Mouse (Mus musculus): ENCODE results near the gene Camkk1.

Gene Camkk1

DNA sequence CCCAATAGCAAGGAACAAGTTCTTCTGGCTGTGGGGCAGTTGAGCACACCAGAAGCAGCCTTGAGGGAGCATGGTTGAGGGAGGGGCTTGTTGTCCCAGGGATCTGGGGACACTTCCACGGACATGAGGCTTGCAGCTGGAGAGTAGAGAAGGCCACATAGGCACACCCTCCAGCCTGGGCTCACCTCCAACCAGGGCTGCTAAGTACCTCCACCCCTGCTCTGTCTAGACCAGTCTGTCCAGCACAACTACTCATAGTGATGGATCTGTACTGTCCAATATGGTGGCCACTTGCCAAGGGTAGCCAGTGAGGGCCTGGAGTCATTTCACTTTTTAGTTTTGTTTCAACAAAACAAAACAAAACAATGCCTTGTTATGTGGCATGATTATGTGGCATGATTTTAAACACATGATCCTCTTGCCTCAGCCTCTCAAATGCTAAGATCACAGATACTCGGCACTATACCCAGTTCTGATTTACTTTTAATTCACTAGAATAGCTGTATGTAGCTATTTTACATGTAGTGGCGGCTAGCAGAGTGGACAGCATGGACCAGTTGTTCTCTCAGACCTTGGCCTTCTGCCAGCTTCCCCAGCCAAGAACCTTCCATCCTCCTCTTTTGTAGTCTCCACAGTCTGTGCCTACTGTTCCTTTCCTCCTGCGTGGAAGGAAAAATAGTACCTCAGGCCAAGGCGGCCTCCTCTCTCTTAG, 3.3 kb upstream of the Camkk1 start:
- DNase-seq, result peak; percentile 41 to 44

DNA sequence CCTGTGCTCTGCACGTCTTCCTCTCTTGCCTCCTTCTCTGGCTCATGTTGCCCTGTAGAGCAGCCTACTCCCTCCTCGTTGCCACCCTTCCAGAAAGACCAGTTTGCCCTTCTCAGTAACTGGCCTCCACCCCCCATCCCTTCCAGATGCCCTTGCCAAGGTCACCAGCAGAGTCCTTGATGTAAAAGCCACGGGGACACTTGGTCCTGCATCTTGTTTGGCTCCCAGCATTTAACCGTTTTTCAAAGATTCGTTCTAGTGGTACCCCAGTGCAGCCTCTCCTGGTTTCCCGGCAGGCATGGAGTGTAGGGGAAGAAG, 2.7 kb upstream of the Camkk1 start:
- DNase-seq, result no peak

DNA sequence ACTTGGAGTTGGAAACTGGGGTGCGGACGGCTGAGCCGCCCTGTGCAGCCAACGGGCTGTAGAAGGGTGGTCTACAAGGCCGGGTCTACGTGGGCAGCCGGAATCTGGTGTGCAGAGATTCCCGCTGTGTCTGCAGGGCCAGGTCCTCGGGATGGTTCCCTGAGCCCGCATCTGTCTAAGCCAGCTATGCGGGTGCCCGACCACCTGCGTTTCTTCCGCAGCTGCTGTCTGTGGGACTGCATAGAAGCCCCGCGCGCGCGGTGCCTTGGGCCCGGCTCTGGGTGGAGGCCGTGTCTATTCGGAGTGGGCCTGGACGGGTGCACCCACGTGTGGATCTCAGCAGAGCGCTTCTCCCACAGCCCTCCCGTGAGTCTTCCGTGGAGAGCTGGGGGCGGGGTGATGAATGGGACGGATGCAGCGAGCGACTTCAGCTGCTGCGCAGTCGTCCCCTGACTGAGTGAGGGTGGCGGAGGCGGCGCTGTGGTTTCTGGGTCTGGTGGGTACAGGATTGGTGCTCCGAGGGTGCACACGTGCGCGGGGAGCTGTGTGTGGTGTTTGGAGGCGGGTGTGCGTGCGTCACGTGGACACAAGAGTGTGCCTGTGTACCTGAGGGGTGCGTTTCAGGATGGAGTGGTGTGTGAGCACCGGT, 463 bp downstream of the Camkk1 start:
- peak; percentile 54 to 71 for DNase-seq

DNA sequence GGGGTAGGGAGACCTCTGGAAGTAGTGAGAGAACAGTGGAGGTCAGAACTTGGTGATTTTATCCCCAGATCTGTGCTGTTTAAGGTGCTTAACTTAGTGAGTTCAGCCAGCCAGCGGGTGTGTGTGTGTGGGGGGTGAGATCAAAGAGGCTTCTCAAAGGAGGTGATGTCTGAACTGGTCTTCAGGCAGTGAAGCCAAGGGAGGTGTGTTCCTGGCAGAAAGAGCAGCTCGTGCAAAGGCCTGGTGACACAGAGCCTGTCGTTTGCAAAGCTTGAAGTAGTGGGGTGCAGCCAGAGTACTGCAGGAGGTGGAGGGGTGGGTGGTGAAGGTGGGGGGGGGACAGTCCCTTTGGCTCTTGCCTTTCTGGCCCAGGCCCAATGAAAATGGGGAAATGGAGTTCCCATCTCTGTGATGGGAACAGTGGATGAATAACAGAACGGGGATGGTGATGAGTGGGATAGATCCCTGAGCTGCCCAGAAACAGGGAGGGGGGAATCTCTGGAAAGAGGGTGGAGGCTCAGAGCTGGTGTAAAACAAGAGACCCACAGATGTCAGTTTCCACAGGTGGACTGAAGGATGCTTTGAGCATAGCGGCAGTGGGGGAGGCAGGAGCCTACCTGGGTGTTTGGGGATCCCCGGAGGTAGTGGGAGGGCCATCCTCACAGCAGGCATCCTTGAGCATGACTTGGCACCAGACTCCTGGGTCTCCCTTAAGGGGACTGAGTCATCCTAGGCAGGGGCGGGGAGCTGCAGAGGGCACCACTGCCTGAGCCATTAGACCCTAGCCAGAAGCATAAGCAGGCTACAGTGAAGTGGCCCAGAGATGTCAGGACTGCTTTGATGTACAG, 2.4 kb downstream of the Camkk1 start:
- DNase-seq, result no peak

DNA sequence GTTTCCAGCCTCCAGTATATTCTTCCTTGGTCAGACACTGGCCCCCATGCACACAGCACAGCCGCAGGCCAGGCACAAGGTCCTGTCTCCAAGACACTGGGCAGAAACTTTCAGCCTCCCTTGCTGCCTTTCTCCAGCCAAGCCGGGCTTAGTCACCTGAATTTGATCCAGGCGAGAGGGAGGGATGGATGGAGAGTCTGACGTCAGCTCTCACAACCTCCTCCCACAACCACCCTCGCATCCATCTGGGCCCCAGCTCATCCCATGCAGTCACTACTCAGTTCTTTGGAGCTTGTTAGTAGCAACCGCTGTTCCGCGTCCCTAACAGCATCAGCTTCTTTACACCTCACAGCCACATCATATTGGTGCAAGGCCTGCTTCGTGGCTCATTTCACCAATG, 4.3 kb downstream of the Camkk1 start:
- no peak for DNase-seq

DNA sequence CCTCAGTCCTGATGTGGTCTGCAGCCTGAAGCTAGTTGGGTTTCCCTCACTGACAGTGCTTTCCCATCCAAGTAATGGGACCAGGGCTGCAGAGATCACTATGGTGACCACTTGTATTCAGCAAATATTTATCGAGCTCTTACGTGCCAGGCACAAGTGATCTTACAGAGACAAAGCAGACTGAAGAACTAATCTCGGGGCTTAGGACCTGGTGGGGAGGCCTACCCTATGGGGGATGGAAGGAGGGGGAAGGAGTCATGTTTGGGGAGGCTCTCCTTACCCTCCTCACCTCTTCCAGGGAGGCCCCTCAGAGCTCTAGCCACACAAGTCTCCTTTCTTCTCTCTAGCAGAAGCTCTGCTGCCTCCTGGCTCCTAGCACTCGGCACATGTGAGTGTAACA, 5.0 kb downstream of the Camkk1 start:
- DNase-seq, result no peak

DNA sequence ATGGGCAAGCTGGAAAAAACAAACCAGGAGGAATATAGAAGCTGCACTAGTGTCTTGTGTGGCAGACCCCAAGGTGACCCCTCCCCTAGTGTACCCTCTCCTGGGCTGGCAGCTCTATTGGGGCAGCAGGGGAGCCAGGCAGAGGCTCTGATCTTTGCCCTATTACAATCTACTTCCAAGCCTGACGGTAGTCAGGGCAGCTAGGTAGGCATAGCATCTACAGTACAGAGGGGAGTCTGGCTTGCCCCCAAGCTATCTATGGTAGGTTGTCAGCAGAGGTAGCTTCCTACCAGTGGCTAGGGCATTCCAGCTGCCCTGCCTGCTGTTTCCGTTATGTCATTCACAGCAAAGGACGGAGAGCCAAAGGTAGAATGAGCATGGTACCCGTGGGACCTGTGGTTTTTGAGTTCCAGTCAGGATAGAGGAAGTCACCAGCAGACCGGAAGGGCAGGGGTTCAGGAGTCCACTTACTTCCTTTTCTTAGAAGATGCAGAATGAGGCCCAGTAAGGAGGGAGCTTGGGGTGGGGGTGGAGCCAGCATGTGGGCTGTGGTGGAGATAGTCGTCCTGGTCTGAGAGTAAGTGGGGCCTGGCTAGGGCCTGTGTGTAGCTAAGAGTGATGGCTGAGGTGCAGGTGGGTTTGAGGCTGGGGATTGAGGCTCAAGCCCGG, 5.6 kb downstream of the Camkk1 start:
- DNase-seq, result peak; percentile 45 to 65

DNA sequence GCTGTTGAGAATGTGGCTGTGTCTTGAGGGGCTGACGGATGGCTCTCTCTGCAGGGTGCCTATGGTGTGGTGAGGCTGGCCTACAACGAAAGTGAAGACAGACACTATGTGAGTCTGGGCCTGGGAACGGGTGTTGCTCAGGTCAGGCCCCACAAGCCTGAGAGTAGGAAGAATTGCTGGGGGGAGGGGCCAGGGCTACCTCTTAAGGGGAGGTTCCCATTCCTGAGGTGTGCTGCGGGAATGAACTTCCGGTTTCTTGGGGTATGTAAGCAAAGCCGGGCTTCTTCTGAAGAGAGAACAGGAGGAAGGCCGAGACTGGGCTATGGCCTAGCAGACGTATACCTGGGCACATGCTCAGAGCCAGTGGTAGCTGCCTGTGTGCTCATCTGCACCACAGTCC, 8.2 kb downstream of the Camkk1 start:
- DNase-seq, result no peak

DNA sequence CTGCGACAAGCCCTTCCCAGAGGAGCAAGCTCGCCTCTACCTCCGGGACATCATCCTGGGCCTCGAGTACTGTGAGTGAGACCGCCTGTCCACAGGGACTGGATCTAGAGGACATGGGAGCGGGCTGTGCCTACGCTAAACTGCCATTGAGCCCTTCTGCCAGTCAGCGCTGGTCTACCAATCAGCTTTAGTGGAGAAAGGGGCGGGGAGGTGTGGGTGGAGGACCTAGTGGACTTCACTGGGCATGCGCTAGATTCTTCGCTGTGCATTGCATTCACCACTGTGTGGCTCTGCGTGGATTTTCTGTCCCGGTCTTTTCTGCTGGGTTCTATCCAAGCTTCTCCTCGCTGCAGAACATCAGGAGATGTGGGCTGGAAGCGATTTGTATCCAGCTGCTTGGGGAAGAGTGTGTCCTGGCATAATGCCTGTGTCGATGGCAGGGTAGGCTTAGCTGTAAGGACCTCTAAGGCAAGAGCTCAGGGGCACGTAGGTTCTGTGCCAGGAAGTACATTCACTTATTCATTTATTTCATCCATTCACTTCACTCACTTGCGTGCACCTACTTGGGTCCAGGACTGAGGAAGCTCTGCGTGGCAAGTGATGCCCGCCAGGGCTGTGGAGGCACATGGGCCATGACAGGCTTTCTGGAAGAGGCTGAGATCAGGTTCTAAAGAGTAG, 12.2 kb downstream of the Camkk1 start:
- peak; percentile 87 to 93 for DNase-seq

DNA sequence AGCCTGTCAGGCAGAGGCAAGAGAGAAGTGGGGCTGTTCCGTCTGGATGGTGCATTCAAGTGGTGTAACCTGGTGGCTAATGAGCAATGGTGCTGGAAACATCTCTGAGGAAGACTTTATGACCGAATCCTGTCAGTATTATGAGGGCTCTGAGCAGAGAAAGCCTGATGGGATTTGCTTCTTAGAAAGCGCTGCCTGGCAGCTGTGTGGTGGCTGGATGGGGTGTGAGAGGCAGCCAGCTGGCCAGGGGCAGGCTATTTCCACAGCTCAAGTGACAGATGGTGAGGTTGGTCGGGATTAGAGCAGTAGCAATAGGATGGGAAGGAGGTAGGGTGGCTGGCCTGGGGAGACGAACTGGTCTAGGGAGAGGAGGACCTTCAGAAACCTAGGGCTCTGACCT, 12.7 kb downstream of the Camkk1 start:
- DNase-seq, result no peak

DNA sequence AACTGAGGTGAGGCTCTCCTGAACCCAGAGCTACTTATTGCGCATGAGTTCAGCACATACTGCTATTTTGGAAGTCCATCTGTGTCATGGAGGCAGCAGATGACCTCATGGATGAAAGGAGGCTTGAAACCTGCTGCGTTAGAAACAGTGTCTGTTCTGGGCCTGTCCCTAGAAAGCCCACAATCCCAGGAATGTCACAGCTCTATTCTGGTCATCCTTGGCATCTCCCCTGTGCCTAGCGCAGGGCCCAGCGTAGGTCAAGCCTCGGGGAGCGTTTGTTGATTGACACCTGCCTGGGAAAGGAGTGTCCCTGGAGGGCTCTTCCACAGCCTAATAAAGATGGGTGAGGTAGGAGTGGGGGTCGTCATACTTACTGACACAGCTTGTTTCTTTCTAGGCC, 17.3 kb downstream of the Camkk1 start:
- DNase-seq, result no peak

DNA sequence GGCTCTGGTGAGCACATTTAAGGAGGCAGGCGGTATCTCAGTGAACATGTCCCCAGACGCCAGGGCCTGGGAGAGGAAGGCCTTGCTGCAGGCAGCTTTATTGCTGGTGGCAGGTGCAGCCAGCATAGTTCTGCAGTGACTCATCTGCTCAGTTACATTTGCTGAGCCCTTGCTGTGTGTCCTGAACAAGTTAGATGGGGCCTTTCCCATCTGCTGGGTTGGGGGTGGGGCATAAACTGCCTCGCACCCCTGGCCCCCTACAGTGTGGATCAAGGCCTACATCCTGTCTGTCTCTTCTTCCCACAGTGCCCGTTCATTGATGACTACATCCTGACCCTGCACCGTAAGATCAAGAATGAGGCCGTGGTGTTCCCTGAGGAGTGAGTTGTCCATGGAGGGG, 18.1 kb downstream of the Camkk1 start:
- peak in 1 of 2 experiments; percentile 23 for DNase-seq

DNA sequence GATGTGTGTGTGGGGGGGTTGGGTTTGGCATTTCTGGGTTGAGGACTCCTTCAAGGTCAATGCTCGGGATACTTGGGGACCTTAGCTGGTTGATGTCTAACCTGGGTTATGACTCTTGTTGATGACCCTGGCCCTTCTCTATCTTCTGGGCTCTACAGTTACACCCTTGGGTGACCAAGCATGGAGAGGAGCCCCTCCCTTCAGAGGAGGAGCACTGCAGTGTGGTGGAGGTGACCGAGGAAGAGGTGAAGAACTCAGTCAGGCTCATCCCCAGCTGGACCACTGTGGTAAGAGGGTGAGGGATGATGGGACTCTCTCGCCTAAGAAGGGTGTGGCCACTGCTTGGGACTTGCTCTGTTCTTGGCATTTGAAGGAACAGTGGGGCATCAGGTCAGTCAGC, 18.9 kb downstream of the Camkk1 start:
- DNase-seq, result no peak

DNA sequence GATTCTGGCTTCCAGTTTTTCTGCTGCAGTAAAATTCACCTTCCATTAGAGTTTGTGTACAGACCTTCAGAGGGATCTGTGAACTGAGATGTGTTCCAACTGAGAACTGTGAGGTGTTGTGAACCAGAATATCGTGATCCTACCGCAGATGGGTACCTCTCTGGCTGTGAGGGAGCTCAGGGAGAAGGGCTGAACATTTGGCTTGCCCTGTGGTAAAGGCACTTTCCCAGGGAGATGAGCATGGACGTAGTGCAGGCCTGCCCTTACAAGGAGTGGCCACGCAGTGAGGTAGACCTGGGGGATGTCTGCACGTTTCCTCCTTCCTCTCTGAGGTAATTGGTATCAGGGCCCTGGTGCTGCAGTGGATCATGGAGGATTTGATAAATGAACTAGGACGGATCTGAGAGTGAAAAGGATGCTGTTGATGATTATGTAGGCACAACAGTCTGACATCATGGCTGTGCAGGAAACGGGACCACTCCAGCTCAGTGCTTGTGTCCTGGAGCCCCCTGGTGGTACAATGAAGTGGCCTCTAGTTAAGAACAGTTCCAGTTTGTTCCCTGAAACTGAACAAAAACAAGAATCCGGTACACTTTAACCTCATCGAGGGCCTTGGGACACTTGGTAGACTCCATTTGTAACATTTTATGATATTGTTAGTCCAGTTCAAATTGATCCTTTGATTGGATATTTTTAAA, 20.4 kb downstream of the Camkk1 start:
- peak; percentile 81 to 86 for DNase-seq

DNA sequence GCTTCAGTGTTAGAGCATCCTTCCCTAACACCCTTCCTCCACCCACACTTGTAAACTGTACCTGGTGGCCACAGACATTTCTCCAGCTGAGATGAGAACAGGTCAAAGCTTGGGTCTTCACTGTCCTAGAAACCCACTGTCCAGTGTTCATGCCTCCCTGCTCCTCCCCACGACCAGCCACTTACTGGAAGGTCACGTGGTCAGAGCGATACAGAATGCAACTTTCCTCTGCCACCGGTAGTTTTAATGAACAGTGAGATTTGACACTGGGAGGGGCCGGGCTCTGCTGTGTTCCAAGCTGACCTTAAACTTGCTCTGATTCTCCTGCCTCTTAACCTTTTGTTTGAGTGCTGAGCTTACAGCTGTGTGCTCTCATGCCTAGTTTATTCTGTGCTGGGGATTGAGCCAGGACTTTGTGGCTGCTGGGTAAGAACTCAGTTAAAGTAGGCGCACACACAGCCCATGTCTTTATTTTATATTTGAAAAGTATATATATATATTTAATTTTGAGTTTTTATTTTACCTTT, 25.5 kb downstream of the Camkk1 start:
- no peak for DNase-seq

DNA sequence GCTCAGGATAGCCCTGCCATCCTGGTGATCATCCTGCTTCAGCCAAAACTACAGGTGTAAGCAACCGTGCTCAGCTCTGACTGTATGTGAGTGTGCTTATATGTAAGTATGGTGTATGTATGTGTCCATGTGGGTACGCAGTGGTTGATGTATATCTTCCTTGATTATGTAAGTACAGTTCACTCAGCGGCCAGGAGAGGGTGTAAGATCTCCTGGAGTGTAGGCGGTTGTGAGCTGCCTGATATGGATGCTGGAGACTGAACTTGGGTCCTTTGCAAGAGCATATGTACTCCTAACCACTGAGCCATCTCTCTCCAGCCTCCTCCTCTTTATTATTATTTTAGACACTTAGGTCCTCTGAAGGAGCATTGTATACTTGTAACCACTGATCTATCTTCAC, 26.0 kb downstream of the Camkk1 start:
- DNase-seq, result no peak

DNA sequence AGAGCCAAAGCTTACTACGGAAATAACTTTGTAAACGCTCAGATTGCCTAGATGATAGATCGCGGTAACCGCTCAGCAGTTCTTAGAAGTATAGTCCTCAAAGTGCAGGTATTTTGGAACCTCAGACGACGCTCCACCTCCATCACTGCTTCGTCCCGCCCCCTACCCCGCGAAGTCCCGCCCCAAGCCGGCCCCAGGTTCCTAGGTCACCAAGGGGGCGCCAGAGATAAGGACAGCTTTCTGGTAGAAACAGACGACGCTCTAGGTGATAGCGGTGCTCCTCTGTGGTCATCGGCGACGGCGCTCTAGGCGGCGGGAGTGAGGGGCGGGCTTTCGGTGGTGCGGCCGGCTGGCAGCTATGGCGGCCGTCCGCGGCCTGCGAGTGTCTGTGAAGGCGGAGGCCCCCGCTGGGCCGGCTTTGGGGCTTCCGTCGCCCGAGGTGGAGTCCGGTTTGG, 28.8 kb downstream of the Camkk1 start, which contains the start of gene Ncbp3:
Gene Ncbp3 (plus strand): TSS at position 242 of the 455 bp plus-strand sequence.
- peak; percentile 98 for DNase-seq

DNA sequence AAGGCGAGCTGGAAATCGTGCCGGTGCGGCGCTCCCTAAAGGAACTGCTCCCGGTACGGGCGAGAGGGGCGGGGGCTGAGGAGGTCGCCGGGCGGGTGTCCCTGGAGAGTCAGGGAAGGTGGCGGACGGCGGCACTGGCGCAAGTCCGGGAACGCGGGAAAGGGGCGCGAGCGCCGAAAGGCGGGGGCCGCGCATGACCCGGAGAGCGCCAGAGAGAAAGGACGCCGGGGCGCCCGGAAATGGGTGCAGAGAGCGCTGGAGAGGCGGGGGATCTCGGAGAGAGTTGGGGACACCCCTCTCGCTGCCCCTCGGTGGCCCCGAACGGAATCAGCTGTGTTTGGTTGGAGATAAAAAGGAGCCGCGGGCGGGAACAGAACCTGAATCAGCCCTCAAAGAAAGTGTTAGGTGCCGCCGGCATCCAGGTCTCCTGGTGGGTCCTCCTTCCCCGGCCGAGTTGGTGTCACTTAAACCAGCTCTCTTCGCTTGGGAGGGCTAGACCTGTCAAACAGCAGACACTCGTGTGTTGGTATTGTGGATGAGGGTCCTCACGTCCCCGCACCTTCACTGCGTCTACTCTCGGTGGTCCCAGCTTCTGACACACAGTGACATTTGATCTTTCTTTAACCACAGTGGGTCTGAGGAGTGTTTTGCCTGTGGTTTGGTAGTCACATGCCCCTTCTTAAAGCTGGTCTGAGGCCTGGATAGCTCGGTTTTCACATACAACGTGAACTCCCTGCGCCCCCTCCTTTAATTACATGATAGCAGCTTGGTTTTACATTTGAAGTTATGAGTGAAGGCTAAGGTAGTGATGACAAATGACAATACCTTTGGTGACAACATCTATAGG, 29.4 kb downstream of the Camkk1 start:
- DNase-seq, result no peak

DNA sequence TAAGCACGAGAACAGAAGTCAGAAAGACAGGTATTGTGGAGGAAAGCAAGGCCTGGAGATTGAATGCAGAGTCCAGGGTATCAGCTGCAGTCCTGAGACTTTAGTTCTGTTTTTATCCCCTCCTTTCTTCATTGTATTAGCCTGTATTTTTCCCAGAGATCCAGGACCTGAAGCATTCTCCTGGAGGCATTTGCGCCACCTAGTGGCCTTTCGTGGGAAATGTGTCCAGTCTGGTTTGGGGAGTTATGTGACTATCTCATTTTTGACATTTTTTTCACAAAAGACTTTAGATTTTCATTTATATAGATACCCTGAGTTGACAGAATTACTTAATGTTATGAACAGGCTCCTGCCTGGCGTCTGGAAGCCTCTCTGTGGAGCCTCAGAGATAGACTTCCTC, 30.5 kb downstream of the Camkk1 start:
- DNase-seq, result peak; percentile 90 to 91

DNA sequence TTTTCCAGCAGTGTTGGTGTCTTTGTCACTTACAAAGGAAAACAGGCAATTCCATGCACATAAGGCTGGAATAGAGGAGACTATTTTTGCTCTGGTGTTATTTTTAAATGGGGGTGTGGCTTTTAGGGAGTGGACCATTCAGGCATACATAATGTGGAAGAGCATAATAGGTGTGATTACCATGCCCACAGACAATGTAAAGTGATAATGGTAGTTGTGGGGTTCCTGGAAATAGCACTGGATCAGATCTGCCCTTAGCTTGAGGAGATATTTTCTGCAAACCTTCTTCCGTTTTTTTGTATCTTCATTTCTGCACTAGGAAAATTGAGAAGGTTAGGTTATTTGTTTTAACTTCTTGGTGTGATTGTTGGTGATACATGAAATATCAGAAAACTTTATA, 34.0 kb downstream of the Camkk1 start:
- DNase-seq, result no peak

DNA sequence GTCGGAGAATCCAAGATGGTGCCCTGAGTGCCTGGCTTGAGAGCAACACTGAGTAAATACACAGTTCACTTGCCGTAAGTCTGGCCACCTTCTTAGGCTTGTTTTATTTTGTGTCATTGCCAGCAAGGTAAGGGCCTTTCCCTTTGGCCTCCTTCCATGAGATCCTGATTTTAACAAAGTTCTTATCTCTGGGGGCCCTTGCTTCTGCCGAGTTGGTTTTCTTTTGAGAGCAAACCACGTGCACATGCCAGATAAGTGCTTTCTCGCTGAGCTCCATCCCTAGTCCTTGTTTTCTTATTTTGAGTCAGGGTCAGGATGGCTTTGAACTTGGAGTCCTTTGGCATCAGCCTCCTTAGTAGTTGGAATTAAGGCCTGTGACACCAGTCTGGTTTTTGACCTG, 38.9 kb downstream of the Camkk1 start:
- DNase-seq, result no peak

All from kidney, postnatal 4 days (tissue).